Mouse (Mus musculus): ENCODE results near the gene Txndc17.

GRCm38 (mm10) chr11:72255629-72256028, 48.3 kb downstream of the Txndc17 start:
- TF ChIP-seq CTCF (IDR thresholded peaks at IDR 0.05; ENCODE audit: borderline replicate concordance, extremely low read depth, insufficient read depth, insufficient read length) (no peak), POLR2A (IDR thresholded peaks at IDR 0.05; ENCODE audit: borderline replicate concordance, extremely low read depth, insufficient read depth, insufficient read length, poor library complexity, severe bottlenecking) (no peak)
